Mouse (Mus musculus) liver, adult (tissue): Measurements from ENCODE around the gene Dscaml1.

ENCODE experiments used
- GATA4 ChIP-seq: IDR thresholded peaks from 2 replicates; pipeline ENCODE4 v1.6.1; 2014; ENCODE audit warnings: mild to moderate bottlenecking, low read length; ENCODE audit not compliant: insufficient replicate concordance

The Dscaml1 gene

DNA sequence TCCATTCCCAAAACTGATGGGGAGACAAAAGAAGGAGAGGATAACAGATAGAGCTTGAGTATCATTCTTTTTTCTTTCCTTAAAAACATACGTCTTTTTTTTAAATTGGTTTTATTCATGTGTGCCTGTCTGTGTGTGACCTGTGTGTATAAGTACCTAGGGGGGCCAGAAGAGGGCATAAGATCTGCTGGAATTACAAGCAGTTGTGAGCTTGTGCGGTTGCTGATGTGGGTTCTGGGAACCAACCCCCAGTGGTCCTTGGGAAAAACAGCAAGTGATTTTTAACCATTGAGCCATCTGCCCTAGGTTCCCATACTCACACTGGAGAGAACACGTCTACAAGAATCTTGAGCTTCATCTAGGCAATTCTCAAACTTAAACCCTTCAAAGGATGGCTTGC is 370.8 kb downstream of the Dscaml1 start:
- no peak for TF ChIP-seq GATA4

- no peak for TF ChIP-seq GATA4
Measured at GRCm38 (mm10) chr9:45798467-45799164, 372.2 kb downstream of the Dscaml1 start.

DNA sequence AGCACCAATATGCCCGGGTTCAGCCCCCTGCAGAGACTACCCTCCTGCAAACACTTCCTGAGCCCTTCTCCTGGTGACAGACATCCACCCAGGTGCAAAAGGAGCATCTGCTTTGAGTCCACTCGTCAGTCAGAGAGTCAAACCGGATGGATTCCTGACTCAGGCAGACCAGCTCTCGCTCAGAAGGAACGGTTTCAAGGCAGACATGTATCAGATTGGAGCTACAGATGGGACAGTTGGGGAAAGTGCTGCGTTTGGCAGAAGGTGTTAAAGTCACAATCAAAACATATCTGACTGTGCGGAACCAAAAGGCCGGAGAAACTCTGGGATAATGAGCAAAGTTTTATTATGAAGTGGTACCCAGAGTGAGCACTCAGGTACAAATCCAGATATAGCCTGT is 373.0 kb downstream of the Dscaml1 start:
- no peak for TF ChIP-seq GATA4
